Mouse (Mus musculus) cerebellum, adult 11 months (tissue): Measurements from ENCODE around the gene Lin28a.

Source experiments
- DNase-seq: peaks from one replicate; pipeline ENCODE4 v3.0.0; 2022

Gene Lin28a

GRCm38 (mm10) chr4:133971741-133972140 is 46.9 kb downstream of the Lin28a start:
- no peak for DNase-seq

GRCm38 (mm10) chr4:133970876-133971275 is 47.8 kb downstream of the Lin28a start:
- DNase-seq = no peak

GRCm38 (mm10) chr4:133970196-133970595 is 48.4 kb downstream of the Lin28a start:
- peak; percentile 29 for DNase-seq

GRCm38 (mm10) chr4:133969114-133969770 is 49.4 kb downstream of the Lin28a start:
- peak; percentile 23 for DNase-seq

- DNase-seq = peak; percentile 45
These were observed 50.3 kb downstream of the Lin28a start, which contains the start of gene Hmgn2 for GRCm38 (mm10) chr4:133968150-133968921. Gene Hmgn2 (minus strand): TSS chr4:133968650.

GRCm38 (mm10) chr4:133967866-133968149 is 50.8 kb downstream of the Lin28a start:
- peak; percentile 90 for DNase-seq

- DNase-seq = peak; percentile 97
These were observed 51.3 kb downstream of the Lin28a start for GRCm38 (mm10) chr4:133967138-133967865.

GRCm38 (mm10) chr4:133966271-133966940 is 52.2 kb downstream of the Lin28a start:
- DNase-seq = no peak

- DNase-seq = no peak
These were observed 56.1 kb downstream of the Lin28a start for GRCm38 (mm10) chr4:133962566-133962965.

GRCm38 (mm10) chr4:133958884-133959283 is 59.8 kb downstream of the Lin28a start:
- DNase-seq = no peak

GRCm38 (mm10) chr4:133956358-133956757 is 62.3 kb downstream of the Lin28a start:
- DNase-seq = no peak
